Mouse (Mus musculus) myocyte (in vitro differentiated cells): Measurements from ENCODE around the gene Gm20388.

ENCODE experiments used
- E2F4 ChIP-seq: IDR thresholded peaks from one replicate; pipeline ENCODE4 v1.6.1; 2011; ENCODE audit warnings: mild to moderate bottlenecking, control low read depth, moderate library complexity; ENCODE audit not compliant: insufficient read depth
- MAX ChIP-seq: IDR thresholded peaks from one replicate; pipeline ENCODE4 v1.6.1; 2011; ENCODE audit warnings: low read depth, mild to moderate bottlenecking, control low read depth
- MYOD1 ChIP-seq, 3 experiments: IDR thresholded peaks; one replicate each; pipeline ENCODE4 v1.6.1; 2011; ENCODE audit warnings: control low read depth in 2 of 3, low read depth in 2 of 3, mild to moderate bottlenecking in 2 of 3, moderate library complexity in 1 of 3; ENCODE audit not compliant: insufficient read length in 2 of 3, control insufficient read depth in 1 of 3
- MYOG ChIP-seq, 3 experiments: IDR thresholded peaks; one replicate each; pipeline ENCODE4 v1.6.1; 2011; ENCODE audit warnings: control low read depth in 2 of 3, low read depth in 2 of 3, mild to moderate bottlenecking in 2 of 3; ENCODE audit not compliant: insufficient read length in 2 of 3, control insufficient read depth in 1 of 3, insufficient read depth in 1 of 3
- POLR2A ChIP-seq: IDR thresholded peaks from one replicate; pipeline ENCODE4 v1.6.1; 2011; ENCODE audit warnings: low read depth, mild to moderate bottlenecking, control low read depth, moderate library complexity; ENCODE audit not compliant: insufficient read length
- POLR2AphosphoS2 ChIP-seq: IDR thresholded peaks from one replicate; pipeline ENCODE4 v1.6.1; 2011; ENCODE audit warnings: low read depth, control low read depth; ENCODE audit not compliant: insufficient read length
- REST ChIP-seq: IDR thresholded peaks from one replicate; pipeline ENCODE4 v1.6.1; 2011; ENCODE audit warnings: mild to moderate bottlenecking, control low read depth, moderate library complexity; ENCODE audit not compliant: insufficient read depth, insufficient read length
- SRF ChIP-seq: IDR thresholded peaks from one replicate; pipeline ENCODE4 v1.6.1; 2011; ENCODE audit warnings: low read depth; ENCODE audit not compliant: control insufficient read depth, insufficient read length
- TCF12 ChIP-seq: IDR thresholded peaks from one replicate; pipeline ENCODE4 v1.6.1; 2011; ENCODE audit warnings: mild to moderate bottlenecking, control low read depth; ENCODE audit not compliant: poor library complexity, insufficient read depth, severe bottlenecking
- TCF3 ChIP-seq: IDR thresholded peaks from one replicate; pipeline ENCODE4 v1.6.1; 2011; ENCODE audit warnings: low read depth, control low read depth; ENCODE audit not compliant: insufficient read length
- USF1 ChIP-seq: IDR thresholded peaks from one replicate; pipeline ENCODE4 v1.6.1; 2011; ENCODE audit warnings: low read depth, mild to moderate bottlenecking, control low read depth, moderate library complexity

GRCm38 (mm10) chr8:122431694-122432442, 2521.2 kb downstream of the Gm20388 start:
- TF ChIP-seq E2F4 (no peak), POLR2A (no peak), USF1 (no peak), MYOD1 (IDR thresholded peaks at IDR 0.05; ENCODE audit: control insufficient read depth in 1 of 3, insufficient read length in 2 of 3, low read depth in 2 of 3) (no peak), MYOG (IDR thresholded peaks at IDR 0.05; ENCODE audit: control insufficient read depth in 1 of 3, insufficient read depth in 1 of 3, insufficient read length in 2 of 3, low read depth in 2 of 3) (no peak), SRF (no peak), TCF12 (no peak), POLR2AphosphoS2 (no peak), MAX (no peak), TCF3 (no peak), REST (no peak)
